Mouse (Mus musculus) G1E (cell line): Measurements from ENCODE around the gene Slc38a2.

Experiments
- CTCF ChIP-seq: IDR thresholded peaks from 2 replicates; pipeline ENCODE4 v1.5.1; 2012; ENCODE audit warnings: low read depth, low read length, inconsistent platforms, mixed read lengths
- GATA1 ChIP-seq: IDR thresholded peaks from 2 replicates; pipeline ENCODE4 v1.6.1; 2012; ENCODE audit warnings: borderline replicate concordance, low read length, inconsistent platforms, mixed read lengths

DNA sequence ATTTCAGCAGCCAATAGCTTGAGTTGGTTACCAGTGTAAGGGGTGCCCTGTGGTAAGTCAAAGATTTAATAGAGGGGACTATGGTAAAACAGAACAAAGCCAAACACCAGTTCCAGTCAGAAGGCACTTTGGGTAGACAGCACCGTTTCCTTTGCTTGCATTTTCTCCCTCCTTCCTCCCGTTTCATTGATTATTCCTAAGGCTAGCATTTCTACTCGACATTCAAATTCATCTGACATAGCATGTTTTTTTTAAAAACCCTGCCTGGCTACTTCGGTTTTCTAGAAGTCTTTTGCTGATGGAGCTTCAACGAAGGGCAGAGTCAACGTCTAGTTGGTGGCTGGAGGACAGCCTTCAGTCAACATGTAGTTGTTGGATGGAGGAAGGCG lies 16.2 kb upstream of the Slc38a2 start:
- TF ChIP-seq CTCF (no peak), GATA1 (no peak)
